In genomic region chr12:80646377-80646776, GRCm38 (mm10) we compare ENCODE assay signal across 10 mouse cellular contexts. TPM values are rescaled to one million over a fixed set of nuclear protein-coding genes. Genes with fewer than 3 reads are reported as not detected.
DNase-seq lines count a peak whose midpoint lies in the region; ATAC-seq and TF ChIP-seq lines count a peak whose summit lies in the region.
"Had no signal": no experiment of that assay in that cellular context is flagged by ENCODE, and none has a peak within 500 bp of the region (broad histone marks: within the 10 kb centered on the region; RNA-seq: fewer than 3 reads in every experiment).

No protein-coding gene starts in this region.

- H3K4me1 ChIP-seq in forebrain, embryonic 14.5 days (ENCODE audit: control insufficient read depth, insufficient read depth, low read length) = peaks cover 25% of the 10 kb centered on the region
- peaks cover 24% of the 10 kb centered on the region for H3K4me1 ChIP-seq in intestine, embryonic 14.5 days (replicated peaks; ENCODE audit: control insufficient read depth, insufficient read depth, low read length)
- peaks cover 54% of the 10 kb centered on the region for H3K4me1 ChIP-seq in midbrain, embryonic 15.5 days
- H3K4me1 ChIP-seq in kidney, adult 2 months (ENCODE audit: control insufficient read depth, insufficient read depth, low read length) = peaks cover 17% of the 10 kb centered on the region

- TF ChIP-seq CTCF in layer of hippocampus, adult 2 months (conservative IDR thresholded peaks at IDR 0.05) = no peak
- no peak for TF ChIP-seq CTCF in kidney, adult 2 months (conservative IDR thresholded peaks at IDR 0.05; ENCODE audit: insufficient read depth, insufficient read length, low read depth, low read length)

- WGBS in forebrain, embryonic 14.5 days = 96% methylated on average over 3 of the region's 3 CpGs
- 96% methylated on average over 3 of the region's 3 CpGs for WGBS in intestine, embryonic 14.5 days
- 94% methylated on average over 3 of the region's 3 CpGs for WGBS in midbrain, embryonic 15.5 days
- 45% methylated on average over 3 of the region's 3 CpGs for WGBS in kidney, adult 2 months

- H3K27me3 ChIP-seq in forebrain, embryonic 14.5 days (replicated peaks; ENCODE audit: control insufficient read depth, insufficient read depth, low read length) = no peaks in the 10 kb centered on the region
- no peaks in the 10 kb centered on the region for H3K27me3 ChIP-seq in intestine, embryonic 14.5 days (replicated peaks; ENCODE audit: control insufficient read depth, insufficient read depth, low read length)
- H3K27me3 ChIP-seq in midbrain, embryonic 15.5 days (replicated peaks) = no peaks in the 10 kb centered on the region
- no peaks in the 10 kb centered on the region for H3K27me3 ChIP-seq in kidney, adult 2 months (replicated peaks; ENCODE audit: control insufficient read depth, insufficient read depth, low read length)

- H3K9ac ChIP-seq in forebrain, embryonic 14.5 days (ENCODE audit: low read length) = no peak overlapping the region
- H3K9ac ChIP-seq in intestine, embryonic 14.5 days (ENCODE audit: low read length) = no peak overlapping the region
- no peak overlapping the region for H3K9ac ChIP-seq in midbrain, embryonic 15.5 days

- DNase-seq in layer of hippocampus, adult 2 months (ENCODE audit: low spot score in 2 of 2) = no peak
- no peak for DNase-seq in layer of hippocampus, adult 9-11 months
- DNase-seq in forebrain, embryonic 14.5 days (ENCODE audit: low spot score) = no peak
- no peak for DNase-seq in intestine, embryonic 14.5 days (ENCODE audit: low spot score)
- no peak for DNase-seq in urinary bladder, adult 18-20 months (ENCODE audit: low spot score in 2 of 2)
- no peak for DNase-seq in layer of hippocampus, postnatal 10 days (ENCODE audit: low spot score in 2 of 2)
- DNase-seq in kidney, adult 2 months = no peak
- DNase-seq: gastrocnemius, postnatal 25 days had no signal

- no peaks in the 10 kb centered on the region for H3K9me3 ChIP-seq in forebrain, embryonic 14.5 days (replicated peaks; ENCODE audit: control insufficient read depth, low read length)
- H3K9me3 ChIP-seq in intestine, embryonic 14.5 days (ENCODE audit: control insufficient read depth, low read length) = no peaks in the 10 kb centered on the region
- H3K9me3 ChIP-seq in midbrain, embryonic 15.5 days = no peaks in the 10 kb centered on the region

- H3K27ac ChIP-seq in layer of hippocampus, adult 2 months = no peak overlapping the region
- no peak overlapping the region for H3K27ac ChIP-seq in forebrain, embryonic 14.5 days (ENCODE audit: low read depth, low read length)
- no peak overlapping the region for H3K27ac ChIP-seq in intestine, embryonic 14.5 days (ENCODE audit: low read depth)
- H3K27ac ChIP-seq in midbrain, embryonic 15.5 days = no peak overlapping the region
- H3K27ac ChIP-seq in kidney, adult 2 months (ENCODE audit: insufficient read depth, low read depth, low read length) = no peak overlapping the region

- H3K4me3 ChIP-seq in layer of hippocampus, adult 2 months = peak overlapping the region; percentile 98; the same call in 1 of the 2 replicates
- H3K4me3 ChIP-seq in forebrain, embryonic 14.5 days (ENCODE audit: low read depth, low read length) = no peak overlapping the region
- H3K4me3 ChIP-seq in intestine, embryonic 14.5 days (ENCODE audit: low read depth, low read length) = no peak overlapping the region
- H3K4me3 ChIP-seq in midbrain, embryonic 15.5 days = peak overlapping the region; percentile 75; the same call in 1 of the 2 replicates
- no peak overlapping the region for H3K4me3 ChIP-seq in kidney, adult 2 months (ENCODE audit: insufficient read depth, low read depth, low read length)

- no peak for ATAC-seq in forebrain, embryonic 14.5 days
- no peak for ATAC-seq in intestine, embryonic 14.5 days (replicated peaks; ENCODE audit: low FRiP score, low TSS enrichment, low read depth)
- ATAC-seq in midbrain, embryonic 15.5 days (replicated peaks) = no peak

- TF ChIP-seq POLR2A in kidney, adult 2 months (IDR thresholded peaks at IDR 0.05; ENCODE audit: low read depth, low read length) = no peak

- peak overlapping the region; percentile 95 for H3K4me2 ChIP-seq in forebrain, embryonic 14.5 days (ENCODE audit: low read length)
- H3K4me2 ChIP-seq in intestine, embryonic 14.5 days (ENCODE audit: low read length) = peak overlapping the region; percentile 95
- H3K4me2 ChIP-seq in midbrain, embryonic 15.5 days = peak overlapping the region; percentile 70

- H3K36me3 ChIP-seq in forebrain, embryonic 14.5 days (ENCODE audit: control insufficient read depth, insufficient read depth, low read length) = peaks cover 6% of the 10 kb centered on the region; the same call in 1 of the 2 replicates
- peaks cover 16% of the 10 kb centered on the region; the same call in 1 of the 2 replicates for H3K36me3 ChIP-seq in intestine, embryonic 14.5 days (ENCODE audit: control insufficient read depth, insufficient read depth, low read length)
- H3K36me3 ChIP-seq in midbrain, embryonic 15.5 days (replicated peaks) = no peaks in the 10 kb centered on the region
- H3K36me3 ChIP-seq in kidney, adult 2 months (ENCODE audit: control insufficient read depth, insufficient read depth, low read length) = no peaks in the 10 kb centered on the region

RNA-seq across cellular contexts. Expression of gene Erh, which starts 2.2 kb away (rescaled TPM):
- 10 to 100 TPM; 34.4 to 44.6 TPM for total RNA-seq in layer of hippocampus, adult 2 months (2021)
- polyA plus RNA-seq in forebrain, embryonic 14.5 days (2014; fragmentation: Nextera tagmentation; extraction: Ambion mirVana) = 254 and 324 TPM in 2 replicates
- polyA plus RNA-seq in intestine, embryonic 14.5 days (2014; fragmentation: Nextera tagmentation; extraction: Ambion mirVana) = 316 and 325 TPM in 2 replicates
- polyA plus RNA-seq in midbrain, embryonic 15.5 days (2015; fragmentation: Nextera tagmentation; extraction: Ambion mirVana) = 292 and 300 TPM in 2 replicates
- 10 to 100 TPM; 74.7 to 76.8 TPM for total RNA-seq in layer of hippocampus, postnatal 10 days (2021)
- 23.3 and 36.8 TPM in 2 replicates for polyA plus RNA-seq in kidney, adult 2 months (2012; rRNA removed)

RNA-seq across cellular contexts. Expression of gene Slc39a9, which starts 2.7 kb away (rescaled TPM):
- total RNA-seq in layer of hippocampus, adult 2 months (2021) = 10 to 100 TPM; 37.8 to 37.9 TPM
- 22.4 and 28.4 TPM in 2 replicates for polyA plus RNA-seq in forebrain, embryonic 14.5 days (2014; fragmentation: Nextera tagmentation; extraction: Ambion mirVana)
- polyA plus RNA-seq in intestine, embryonic 14.5 days (2014; fragmentation: Nextera tagmentation; extraction: Ambion mirVana) = 26.1 and 29.4 TPM in 2 replicates
- polyA plus RNA-seq in midbrain, embryonic 15.5 days (2015; fragmentation: Nextera tagmentation; extraction: Ambion mirVana) = 24.3 and 27.5 TPM in 2 replicates
- total RNA-seq in layer of hippocampus, postnatal 10 days (2021) = 10 to 100 TPM; 41.9 to 42.6 TPM
- polyA plus RNA-seq in kidney, adult 2 months (2012; rRNA removed) = 48.3 and 58.2 TPM in 2 replicates

RNA-seq across cellular contexts. Expression of gene Plekhd1, which starts 46.0 kb away (rescaled TPM):
- total RNA-seq in layer of hippocampus, adult 2 months (2021) = 1 to 10 TPM; 5.6 to 6.5 TPM
- 0.15 and 0.38 TPM in 2 replicates for polyA plus RNA-seq in forebrain, embryonic 14.5 days (2014; fragmentation: Nextera tagmentation; extraction: Ambion mirVana)
- 11.8 and 12.1 TPM in 2 replicates for polyA plus RNA-seq in intestine, embryonic 14.5 days (2014; fragmentation: Nextera tagmentation; extraction: Ambion mirVana)
- 3.3 and 3.8 TPM in 2 replicates for polyA plus RNA-seq in midbrain, embryonic 15.5 days (2015; fragmentation: Nextera tagmentation; extraction: Ambion mirVana)
- total RNA-seq in layer of hippocampus, postnatal 10 days (2021) = 1 to 10 TPM; 6.8 to 7.4 TPM
- polyA plus RNA-seq in kidney, adult 2 months (2012; rRNA removed) = 7.4 and 8.8 TPM in 2 replicates
- total RNA-seq: gastrocnemius, postnatal 25 days; monocyte, adult 5-6 weeks had no signal

Comparison
In these comparisons a context has a peak if more than half of its experiments do, and no peak if none do; other contexts are left out.
1. H3K4me3 ChIP-seq: peak in layer of hippocampus, adult 2 months (single experiment) and midbrain, embryonic 15.5 days (single experiment); none in forebrain, embryonic 14.5 days (single experiment), intestine, embryonic 14.5 days (single experiment) and kidney, adult 2 months (single experiment).
2. Peak in every context shown above with its lines, with median percentiles within 50 percentile points of each other: H3K4me2 ChIP-seq.